Mouse (Mus musculus): Measurements from ENCODE around the gene Cks1b. TPM values are rescaled to one million over a fixed set of nuclear protein-coding genes. Genes with fewer than 3 reads are reported as not detected.
"Not testable (repeated sequence)": the region's sequence is repeated elsewhere in the genome, so short reads cannot be mapped to it uniquely, and the experiment has no call there.

Cks1b gene
- total RNA-seq, 1 experiment from 2014 or later, result 8.1 TPM

DNA sequence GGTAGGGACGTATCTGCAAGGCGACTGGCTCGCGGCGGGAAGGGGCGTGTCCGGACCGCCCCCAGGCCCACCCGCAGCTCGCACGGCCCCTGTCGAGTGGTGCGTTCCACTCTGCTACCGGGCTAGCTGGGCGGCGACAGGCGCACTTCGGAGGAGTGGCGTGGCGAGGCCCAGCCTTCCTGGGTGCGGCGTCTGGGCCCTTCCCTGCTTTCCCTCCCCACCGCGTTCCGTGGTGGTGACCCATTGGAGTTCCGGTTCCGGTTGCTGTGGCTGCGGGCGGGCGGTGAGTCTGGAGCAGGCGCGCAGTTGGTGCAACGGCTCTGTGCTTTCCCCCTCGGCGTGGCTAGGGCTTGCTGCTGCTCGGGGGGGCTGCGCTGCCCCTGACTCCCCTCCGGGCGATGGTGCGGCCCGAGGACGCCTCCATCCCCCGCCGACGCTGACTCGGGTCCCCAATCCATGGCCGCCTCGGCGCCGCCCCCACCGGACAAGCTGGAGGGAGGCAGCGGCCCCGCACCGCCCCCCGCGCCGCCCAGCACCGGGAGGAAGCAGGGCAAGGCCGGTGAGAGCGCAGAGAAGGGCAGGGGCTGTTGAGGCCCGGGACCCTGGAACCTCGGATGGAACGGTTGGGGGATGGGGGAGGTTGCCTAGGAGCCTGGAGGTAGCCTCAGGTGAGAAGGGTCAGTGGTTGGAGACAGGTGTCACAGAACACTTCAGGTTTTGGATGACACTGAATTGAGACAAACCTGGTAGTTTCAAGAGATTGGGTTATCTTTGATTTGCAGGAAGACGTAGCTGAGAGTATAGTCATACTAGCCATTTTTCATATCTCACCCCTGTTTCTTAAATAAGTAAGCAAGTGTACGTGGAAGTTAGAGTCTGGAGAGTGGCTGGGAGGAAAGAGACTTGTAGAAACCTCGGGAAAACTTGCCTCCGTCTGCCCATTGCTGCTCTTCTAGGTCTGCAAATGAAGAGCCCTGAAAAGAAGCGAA, 12.3 kb upstream of the Cks1b start, which contains the start of gene Pygo2:
Gene Pygo2 (plus strand): TSS at position 44 of the 989 bp plus-strand sequence.
- peak; percentile 93 for ATAC-seq (replicated peaks; ENCODE audit: insufficient number of reproducible peaks, low FRiP score, low TSS enrichment, poor library complexity, severe bottlenecking)

DNA sequence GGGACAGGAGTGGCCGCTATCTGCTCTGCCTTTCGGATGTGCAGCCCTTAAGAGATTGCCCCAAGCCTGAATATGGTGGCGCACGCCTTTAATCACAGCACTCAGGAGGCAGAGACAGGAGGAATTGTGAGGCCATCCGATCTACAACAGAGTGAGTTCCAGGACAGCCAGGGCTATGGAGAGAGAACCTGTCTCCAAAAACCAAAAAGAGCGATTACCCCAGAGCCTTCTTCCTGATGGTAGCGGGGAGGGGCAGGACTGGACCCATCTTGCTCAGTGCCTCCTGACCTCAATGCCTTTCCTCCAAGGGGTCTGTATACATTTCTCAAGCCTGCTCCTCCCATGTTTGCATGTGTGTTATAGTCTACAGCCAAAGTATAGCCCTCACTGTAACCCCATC, 10.8 kb upstream of the Cks1b start:
- ATAC-seq (replicated peaks; ENCODE audit: insufficient number of reproducible peaks, low FRiP score, low TSS enrichment, poor library complexity, severe bottlenecking), result not testable (repeated sequence)

DNA sequence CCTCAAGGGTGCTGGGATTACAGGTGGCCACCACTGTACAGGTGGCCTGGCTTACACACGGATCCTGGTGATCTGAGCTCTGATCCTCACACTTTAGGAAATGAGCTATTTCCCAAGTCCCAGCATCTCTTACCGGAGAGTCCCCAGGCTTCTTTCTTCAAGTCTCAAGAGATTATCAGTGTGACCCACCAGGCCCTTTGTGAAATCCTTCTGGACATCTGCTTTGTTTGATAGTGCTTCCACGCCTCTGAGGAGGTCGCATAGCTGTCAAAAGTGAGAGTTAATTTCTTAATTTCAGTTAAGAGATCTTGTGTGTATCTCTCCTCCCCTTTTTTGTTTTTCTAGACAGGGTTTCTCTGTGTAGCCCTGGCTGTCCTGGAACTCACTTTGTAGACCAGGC, 7.7 kb upstream of the Cks1b start:
- no peak for ATAC-seq (replicated peaks; ENCODE audit: insufficient number of reproducible peaks, low FRiP score, low TSS enrichment, poor library complexity, severe bottlenecking)

- ATAC-seq (replicated peaks; ENCODE audit: insufficient number of reproducible peaks, low FRiP score, low TSS enrichment, poor library complexity, severe bottlenecking), result no peak
These were observed 7.0 kb upstream of the Cks1b start for GRCm38 (mm10) chr3:89425141-89425525.

- no peak for ATAC-seq (replicated peaks; ENCODE audit: insufficient number of reproducible peaks, low FRiP score, low TSS enrichment, poor library complexity, severe bottlenecking)
These were observed 6.4 kb upstream of the Cks1b start for GRCm38 (mm10) chr3:89424416-89425140.

DNA sequence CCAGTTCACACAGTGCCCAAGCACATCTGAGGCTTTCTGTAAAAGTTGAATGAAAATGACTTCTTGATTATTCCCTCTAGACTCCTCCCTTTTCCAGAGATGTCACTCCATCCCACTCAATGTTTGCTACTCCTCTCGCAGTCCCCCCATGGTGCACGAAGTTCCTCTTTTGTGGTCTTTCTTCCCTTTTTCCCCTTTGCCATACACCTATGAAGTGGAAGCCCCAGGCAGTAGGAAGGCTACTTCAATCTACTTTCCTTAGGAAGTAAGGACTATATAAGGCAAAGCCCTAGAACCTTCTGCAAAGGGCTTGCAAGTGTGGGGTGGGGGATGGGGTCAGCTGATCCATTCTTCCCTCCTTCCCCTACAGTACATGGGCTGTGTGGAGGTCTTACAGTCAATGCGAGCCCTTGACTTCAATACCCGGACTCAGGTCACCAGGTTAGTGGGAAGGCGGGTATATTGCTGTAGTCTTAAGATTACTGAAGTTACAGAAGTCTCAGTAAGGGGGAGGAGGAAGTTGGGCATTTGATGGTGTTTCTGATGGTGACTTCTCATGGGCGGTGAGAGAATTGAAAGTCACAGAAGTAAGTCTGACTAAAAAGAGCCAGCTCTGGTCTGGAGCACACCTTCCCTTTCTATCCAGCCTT, 4.5 kb upstream of the Cks1b start:
- ATAC-seq (replicated peaks; ENCODE audit: insufficient number of reproducible peaks, low FRiP score, low TSS enrichment, poor library complexity, severe bottlenecking), result no peak

- no peak for ATAC-seq (replicated peaks; ENCODE audit: insufficient number of reproducible peaks, low FRiP score, low TSS enrichment, poor library complexity, severe bottlenecking)
These were observed 3.8 kb upstream of the Cks1b start for GRCm38 (mm10) chr3:89421810-89422473.

- ATAC-seq (replicated peaks; ENCODE audit: insufficient number of reproducible peaks, low FRiP score, low TSS enrichment, poor library complexity, severe bottlenecking), result peak; percentile 30; the same call in 1 of the 2 replicates
These were observed 3.0 kb upstream of the Cks1b start for GRCm38 (mm10) chr3:89421002-89421774.

DNA sequence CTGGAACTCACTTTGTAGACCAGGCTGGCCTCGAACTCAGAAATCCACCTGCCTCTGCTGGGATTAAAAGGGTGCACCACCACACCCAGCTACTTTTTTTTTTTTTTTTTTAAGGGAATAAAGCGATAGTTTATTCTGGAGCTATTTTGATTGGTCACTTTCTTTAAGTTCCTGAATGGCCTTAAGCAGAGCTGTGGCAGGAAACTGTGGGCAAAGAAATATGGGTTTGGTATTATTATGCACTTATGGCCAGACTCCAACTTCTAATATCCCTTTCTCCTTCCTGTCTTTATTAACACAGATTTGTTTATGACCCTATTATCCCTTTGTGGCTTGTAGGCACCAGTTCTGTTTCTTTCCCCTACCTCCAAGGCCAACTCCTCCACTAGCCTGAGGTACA, 2.2 kb upstream of the Cks1b start:
- ATAC-seq (replicated peaks; ENCODE audit: insufficient number of reproducible peaks, low FRiP score, low TSS enrichment, poor library complexity, severe bottlenecking), result no peak

DNA sequence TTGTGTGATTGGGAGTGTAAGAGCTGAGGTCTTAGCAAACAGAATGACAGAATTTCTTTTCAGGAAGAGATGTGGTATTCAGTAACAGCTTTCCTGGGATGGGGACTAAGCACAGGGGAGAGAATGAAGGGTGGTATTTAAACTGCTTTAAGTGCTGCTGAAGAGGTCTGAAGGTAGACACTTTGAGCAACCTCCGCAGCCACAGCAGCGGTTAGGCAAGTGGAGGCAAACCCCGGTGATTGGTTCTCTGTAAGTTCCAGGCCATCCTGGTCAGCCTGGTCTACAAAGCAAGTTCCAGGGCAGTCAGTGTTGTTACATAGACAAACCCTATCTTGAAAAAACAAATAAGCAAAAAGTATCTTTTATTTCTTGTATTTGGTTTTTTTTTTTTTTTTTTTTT, 1.8 kb upstream of the Cks1b start:
- no peak for ATAC-seq (replicated peaks; ENCODE audit: insufficient number of reproducible peaks, low FRiP score, low TSS enrichment, poor library complexity, severe bottlenecking)

DNA sequence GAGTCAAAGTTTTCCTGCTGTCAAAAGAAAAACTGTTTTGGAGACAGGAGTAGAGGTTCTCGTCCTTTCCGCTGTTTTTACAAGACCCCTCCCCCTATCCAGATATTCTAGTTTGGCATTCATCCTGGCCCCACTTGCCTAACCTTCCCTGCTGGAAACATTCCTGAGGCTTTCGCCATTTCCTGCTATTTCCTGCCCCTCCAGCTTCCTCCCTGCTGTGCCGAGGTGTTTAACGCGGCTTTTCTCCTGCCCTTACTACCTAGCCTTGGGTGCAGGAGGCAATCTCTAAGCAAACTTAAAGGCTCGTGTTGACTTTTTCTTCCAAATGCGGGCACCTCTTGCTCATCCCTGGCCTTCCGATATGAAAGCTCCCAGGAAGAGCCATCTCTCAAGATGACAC, 1.4 kb upstream of the Cks1b start:
- no peak for ATAC-seq (replicated peaks; ENCODE audit: insufficient number of reproducible peaks, low FRiP score, low TSS enrichment, poor library complexity, severe bottlenecking)

DNA sequence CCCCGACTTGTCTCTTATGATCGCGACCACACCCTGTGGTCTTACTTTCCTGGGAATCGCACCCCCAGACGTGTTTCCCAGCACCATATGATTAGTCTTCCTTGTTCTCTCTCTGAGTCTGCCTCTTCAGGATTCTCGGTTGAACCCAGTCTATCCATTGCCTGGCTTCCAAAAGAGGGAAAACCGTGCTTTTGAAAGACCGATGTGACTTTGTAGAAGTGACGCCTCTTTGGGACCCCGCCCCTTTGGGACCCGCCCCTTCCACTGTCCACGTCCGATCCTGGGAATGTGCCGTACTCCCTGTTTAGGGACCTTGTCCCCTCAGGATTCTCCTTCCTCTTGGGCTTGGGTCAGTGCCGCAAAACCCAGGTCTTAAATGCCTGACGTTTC, 673 bp upstream of the Cks1b start:
- ATAC-seq (replicated peaks; ENCODE audit: insufficient number of reproducible peaks, low FRiP score, low TSS enrichment, poor library complexity, severe bottlenecking), result no peak

DNA sequence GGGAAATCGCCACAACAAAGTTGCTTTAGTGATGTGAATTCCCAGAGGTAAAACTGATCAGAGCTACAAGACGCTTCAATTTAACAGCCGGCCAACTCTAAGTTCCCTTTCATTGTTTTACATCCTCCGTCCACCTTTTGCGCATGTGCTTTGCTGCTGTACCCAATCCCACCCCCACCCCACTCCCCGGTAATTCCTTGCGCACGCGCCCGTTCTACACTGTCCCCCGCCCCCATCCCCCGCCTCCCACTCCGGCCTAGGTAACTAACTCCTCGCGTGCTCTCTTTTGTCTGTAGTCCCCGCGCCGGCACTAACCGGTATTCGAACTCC, 378 bp downstream of the Cks1b start:
- ATAC-seq (replicated peaks; ENCODE audit: insufficient number of reproducible peaks, low FRiP score, low TSS enrichment, poor library complexity, severe bottlenecking), result no peak

DNA sequence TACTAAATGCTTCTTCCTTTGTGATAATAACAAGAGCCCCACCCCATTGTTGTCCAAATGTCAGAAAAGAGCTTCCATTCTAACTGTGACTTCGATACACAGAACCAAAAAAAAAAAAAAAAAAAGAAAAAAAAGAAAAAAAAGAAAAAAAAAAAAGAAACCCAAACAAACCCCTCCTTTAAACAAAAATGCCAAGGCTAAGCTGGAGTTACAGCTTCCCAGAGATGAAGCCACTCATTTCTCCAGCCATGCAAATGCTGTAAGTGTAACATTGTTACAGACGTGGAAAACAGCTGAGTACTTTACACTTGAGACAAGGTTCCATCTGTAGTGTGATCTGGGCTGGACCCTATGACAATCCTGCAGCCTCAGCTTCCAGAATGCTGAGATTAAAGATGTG, 1.1 kb downstream of the Cks1b start:
- ATAC-seq (replicated peaks; ENCODE audit: insufficient number of reproducible peaks, low FRiP score, low TSS enrichment, poor library complexity, severe bottlenecking), result no peak

- no peak for ATAC-seq (replicated peaks; ENCODE audit: insufficient number of reproducible peaks, low FRiP score, low TSS enrichment, poor library complexity, severe bottlenecking)
These were observed 2.0 kb downstream of the Cks1b start for GRCm38 (mm10) chr3:89416158-89416557.

DNA sequence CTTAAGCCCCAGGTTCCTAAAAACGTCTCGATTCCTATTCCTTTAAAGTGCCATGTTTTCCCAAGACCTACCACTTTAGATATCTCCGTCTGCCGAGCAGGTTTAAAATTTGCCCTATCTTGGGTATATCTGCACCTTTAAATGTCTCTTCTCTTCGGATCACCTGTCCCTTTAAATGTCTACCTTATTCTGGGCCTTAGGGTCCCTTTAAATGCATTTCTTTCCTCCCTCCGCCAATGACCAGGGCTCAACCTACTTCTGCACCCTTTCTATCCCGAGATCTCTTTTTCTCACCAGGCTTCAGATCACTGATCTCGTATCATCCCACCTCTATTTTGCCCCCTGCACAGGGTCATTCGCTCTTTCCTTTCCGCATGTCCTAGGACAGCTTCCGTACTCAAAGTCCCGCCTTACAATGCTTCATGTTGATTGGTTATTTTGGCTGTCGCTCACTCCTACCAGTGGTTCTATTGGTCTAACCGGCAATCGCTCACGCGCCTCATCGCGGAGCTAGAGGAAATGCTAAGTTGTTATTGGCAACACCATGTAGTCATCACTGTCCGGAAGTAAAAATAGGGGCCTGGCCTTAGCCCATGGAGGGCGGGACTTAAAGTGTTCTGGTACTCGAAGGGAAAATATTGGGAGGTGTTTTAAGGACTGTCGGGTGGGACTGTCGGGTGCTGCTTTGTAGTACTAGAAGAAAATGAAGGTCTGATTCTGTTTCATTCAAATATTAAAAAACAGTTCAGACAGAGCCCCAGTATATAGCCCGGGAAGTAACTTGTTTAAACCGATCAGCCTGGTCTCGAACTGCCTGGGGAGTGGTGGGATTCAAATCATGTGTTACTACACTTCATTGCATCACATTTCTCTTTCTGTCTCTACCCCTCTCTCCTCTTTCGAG, 6.4 kb downstream of the Cks1b start, which contains the start of gene Flad1:
Gene Flad1 (minus strand): TSS at position 381 of the 904 bp plus-strand sequence.
- peak; percentile 100 for ATAC-seq (replicated peaks; ENCODE audit: insufficient number of reproducible peaks, low FRiP score, low TSS enrichment, poor library complexity, severe bottlenecking)

DNA sequence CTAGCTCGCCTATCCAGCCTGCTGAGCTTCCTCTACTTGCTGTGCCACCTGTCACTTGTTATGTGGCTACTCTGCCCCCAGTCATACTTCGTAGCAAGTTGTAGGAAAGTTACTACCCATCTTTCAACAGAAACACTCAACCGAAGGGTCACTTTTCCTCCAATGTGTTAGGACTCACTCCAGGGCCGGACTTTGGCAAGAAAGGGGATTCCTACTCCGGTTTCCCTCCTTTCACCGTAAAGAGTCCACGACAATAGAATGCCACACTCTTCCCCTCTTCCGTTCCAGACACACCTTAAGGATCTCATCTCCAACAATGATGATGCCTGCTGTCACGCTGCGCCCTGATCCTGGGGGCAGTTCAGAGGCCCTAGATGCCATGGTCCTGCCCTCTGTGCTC, 7.3 kb downstream of the Cks1b start:
- no peak for ATAC-seq (replicated peaks; ENCODE audit: insufficient number of reproducible peaks, low FRiP score, low TSS enrichment, poor library complexity, severe bottlenecking)
